Mouse (Mus musculus) heart, embryonic 15.5 days (tissue): Measurements from ENCODE around the gene Gm4131. TPM values are rescaled to one million over a fixed set of nuclear protein-coding genes. Genes with fewer than 3 reads are reported as not detected.

Experiments
- ATAC-seq: fragments of 200-750 bp; cut with Nextera tagmentation; replicated peaks from 2 replicates; pipeline ENCODE4 v1.8.0; 2017; ENCODE audit warnings: low read depth, moderate TSS enrichment; ENCODE audit not compliant: insufficient number of reproducible peaks, insufficient read depth, low FRiP score
- H3K27ac ChIP-seq: fragments of 300-500 bp; sonication (generic); 2 replicates; pipeline ENCODE4 v1.5.1; 2015; ENCODE audit warnings: mild to moderate bottlenecking, inconsistent platforms
- H3K27me3 ChIP-seq: fragments of 300-500 bp; sonication (generic); 2 replicates; pipeline ENCODE4 v1.6.1; 2015; ENCODE audit warnings: inconsistent platforms
- H3K36me3 ChIP-seq: fragments of 300-500 bp; sonication (generic); 2 replicates; pipeline ENCODE4 v1.6.1; 2015; ENCODE audit warnings: mild to moderate bottlenecking, inconsistent platforms
- H3K4me1 ChIP-seq: fragments of 300-500 bp; sonication (generic); replicated peaks from 2 replicates; pipeline ENCODE4 v1.6.1; 2015; ENCODE audit warnings: inconsistent platforms
- H3K4me2 ChIP-seq: fragments of 300-500 bp; sonication (generic); 2 replicates; pipeline ENCODE4 v1.6.1; 2015; ENCODE audit warnings: inconsistent platforms, mild to moderate bottlenecking, moderate library complexity
- H3K4me3 ChIP-seq: fragments of 300-500 bp; sonication (generic); 2 replicates; pipeline ENCODE4 v1.5.1; 2015; ENCODE audit warnings: mild to moderate bottlenecking, inconsistent platforms
- H3K9ac ChIP-seq: fragments of 300-500 bp; sonication (generic); 2 replicates; pipeline ENCODE4 v1.6.1; 2015; ENCODE audit warnings: mild to moderate bottlenecking, inconsistent platforms
- H3K9me3 ChIP-seq: fragments of 300-500 bp; sonication (generic); replicated peaks from 2 replicates; pipeline ENCODE4 v1.6.1; 2016; ENCODE audit warnings: inconsistent platforms
- WGBS: fragments of 180-500 bp; shearing (Covaris S2); methylation state at CpG from one replicate; pipeline ENCODE4 v1.1.7; 2015; ENCODE audit warnings: mixed read lengths; 5-methylcytosine and 5-hydroxymethylcytosine counted together
- polyA plus RNA-seq: library from polyadenylated mRNA; unstranded; fragments of >200 nt; fragmentation: Nextera tagmentation; extraction: Ambion mirVana; gene quantifications from 2 replicates; pipeline ENCODE4 v1.2.1, GENCODE M21; 2015

Gm4131 gene
- polyA plus RNA-seq, 1 experiment from 2014 or later = not detected

- Histone ChIP-seq H3K4me3 (no peak overlapping the region), H3K36me3 (no peaks in the 10 kb centered on the region), H3K4me2 (no peak overlapping the region), H3K4me1 (peaks cover 3% of the 10 kb centered on the region; the same call in 1 of the 2 replicates), H3K9me3 (no peaks in the 10 kb centered on the region), H3K27ac (no peak overlapping the region), H3K9ac (no peak overlapping the region), H3K27me3 (no peaks in the 10 kb centered on the region)
- no peak for ATAC-seq
- WGBS = 28% methylated on average over 4 of the region's 4 CpGs
These were observed 16.6 kb downstream of the Gm4131 start for GRCm38 (mm10) chr14:62550121-62550520.

- Histone ChIP-seq H3K4me1 (no peaks in the 10 kb centered on the region), H3K27ac (no peak overlapping the region), H3K9ac (no peak overlapping the region), H3K9me3 (no peaks in the 10 kb centered on the region), H3K4me2 (no peak overlapping the region), H3K4me3 (no peak overlapping the region), H3K27me3 (no peaks in the 10 kb centered on the region), H3K36me3 (no peaks in the 10 kb centered on the region)
- ATAC-seq = no peak
- WGBS = 54% methylated on average over 4 of the region's 4 CpGs
These were observed 20.0 kb downstream of the Gm4131 start for GRCm38 (mm10) chr14:62546746-62547145.

GRCm38 (mm10) chr14:62546296-62546695, 20.4 kb downstream of the Gm4131 start:
- 79% methylated on average over 6 of the region's 6 CpGs for WGBS
- Histone ChIP-seq H3K4me1 (no peaks in the 10 kb centered on the region), H3K27me3 (no peaks in the 10 kb centered on the region), H3K9me3 (no peaks in the 10 kb centered on the region), H3K36me3 (no peaks in the 10 kb centered on the region), H3K9ac (no peak overlapping the region), H3K27ac (no peak overlapping the region), H3K4me2 (no peak overlapping the region), H3K4me3 (no peak overlapping the region)
- ATAC-seq = no peak

- Histone ChIP-seq H3K36me3 (no peaks in the 10 kb centered on the region), H3K4me3 (no peak overlapping the region), H3K4me1 (no peaks in the 10 kb centered on the region), H3K27me3 (no peaks in the 10 kb centered on the region), H3K27ac (no peak overlapping the region), H3K9me3 (no peaks in the 10 kb centered on the region), H3K9ac (no peak overlapping the region), H3K4me2 (no peak overlapping the region)
- 81% methylated on average over 1 of the region's 1 CpGs for WGBS
- ATAC-seq = no peak
These were observed 25.0 kb downstream of the Gm4131 start for GRCm38 (mm10) chr14:62541751-62542150.

- WGBS = 75% methylated on average over 3 of the region's 3 CpGs
- no peak for ATAC-seq
These were observed 26.9 kb downstream of the Gm4131 start for GRCm38 (mm10) chr14:62539834-62540233.

GRCm38 (mm10) chr14:62536988-62537387, 29.7 kb downstream of the Gm4131 start:
- ATAC-seq = no peak
- WGBS = 53% methylated on average over 5 of the region's 5 CpGs
- Histone ChIP-seq H3K9ac (no peak overlapping the region), H3K27ac (no peak overlapping the region), H3K4me1 (no peaks in the 10 kb centered on the region), H3K4me2 (no peak overlapping the region), H3K36me3 (no peaks in the 10 kb centered on the region), H3K9me3 (no peaks in the 10 kb centered on the region), H3K27me3 (no peaks in the 10 kb centered on the region), H3K4me3 (no peak overlapping the region)

More at GRCm38 (mm10) chr14:62539834-62540233, 26.9 kb downstream of the Gm4131 start:
- Histone ChIP-seq H3K27me3 (no peaks in the 10 kb centered on the region), H3K4me1 (no peaks in the 10 kb centered on the region), H3K27ac (no peak overlapping the region), H3K9me3 (no peaks in the 10 kb centered on the region), H3K9ac (no peak overlapping the region), H3K36me3 (no peaks in the 10 kb centered on the region), H3K4me2 (no peak overlapping the region), H3K4me3 (no peak overlapping the region)

- WGBS = 44% methylated on average over 5 of the region's 5 CpGs
- H3K27me3 ChIP-seq = no peaks in the 10 kb centered on the region
- H3K27ac ChIP-seq = no peak overlapping the region
- H3K36me3 ChIP-seq = no peaks in the 10 kb centered on the region
- no peak overlapping the region for H3K4me2 ChIP-seq
- no peak overlapping the region for H3K9ac ChIP-seq
- ATAC-seq = no peak
- H3K4me3 ChIP-seq = no peak overlapping the region
- no peaks in the 10 kb centered on the region for H3K9me3 ChIP-seq
- H3K4me1 ChIP-seq = no peaks in the 10 kb centered on the region
These were observed 30.6 kb downstream of the Gm4131 start for GRCm38 (mm10) chr14:62536127-62536526.

- Histone ChIP-seq H3K4me3 (no peak overlapping the region), H3K27ac (no peak overlapping the region), H3K4me2 (no peak overlapping the region), H3K4me1 (no peaks in the 10 kb centered on the region), H3K9ac (no peak overlapping the region), H3K27me3 (no peaks in the 10 kb centered on the region), H3K9me3 (no peaks in the 10 kb centered on the region), H3K36me3 (no peaks in the 10 kb centered on the region)
- 55% methylated on average over 2 of the region's 2 CpGs for WGBS
- ATAC-seq = no peak
These were observed 35.8 kb downstream of the Gm4131 start for GRCm38 (mm10) chr14:62530951-62531350.

- Histone ChIP-seq H3K9me3 (no peaks in the 10 kb centered on the region), H3K4me3 (no peak overlapping the region), H3K9ac (no peak overlapping the region), H3K27ac (no peak overlapping the region), H3K4me2 (no peak overlapping the region), H3K36me3 (no peaks in the 10 kb centered on the region), H3K4me1 (peaks cover 7% of the 10 kb centered on the region), H3K27me3 (no peaks in the 10 kb centered on the region)
- 81% methylated on average over 1 of the region's 1 CpGs for WGBS
- no peak for ATAC-seq
These were observed 53.9 kb downstream of the Gm4131 start for GRCm38 (mm10) chr14:62512845-62513244.

- 46% methylated on average over 3 of the region's 3 CpGs for WGBS
- Histone ChIP-seq H3K9me3 (no peaks in the 10 kb centered on the region), H3K4me2 (no peak overlapping the region), H3K4me3 (no peak overlapping the region), H3K27me3 (no peaks in the 10 kb centered on the region), H3K36me3 (no peaks in the 10 kb centered on the region), H3K4me1 (peaks cover 7% of the 10 kb centered on the region), H3K9ac (no peak overlapping the region), H3K27ac (no peak overlapping the region)
- no peak for ATAC-seq
These were observed 57.4 kb downstream of the Gm4131 start for GRCm38 (mm10) chr14:62509350-62509749.

GRCm38 (mm10) chr14:62506261-62506660, 60.5 kb downstream of the Gm4131 start:
- Histone ChIP-seq H3K9me3 (no peaks in the 10 kb centered on the region), H3K4me3 (no peak overlapping the region), H3K36me3 (no peaks in the 10 kb centered on the region), H3K27me3 (no peaks in the 10 kb centered on the region), H3K27ac (no peak overlapping the region), H3K4me2 (no peak overlapping the region), H3K4me1 (peaks cover 7% of the 10 kb centered on the region), H3K9ac (no peak overlapping the region)
- ATAC-seq = no peak
- WGBS = 85% methylated on average over 3 of the region's 3 CpGs

GRCm38 (mm10) chr14:62497391-62497790, 69.3 kb downstream of the Gm4131 start:
- Histone ChIP-seq H3K9ac (no peak overlapping the region), H3K27ac (no peak overlapping the region), H3K4me2 (no peak overlapping the region), H3K9me3 (no peaks in the 10 kb centered on the region), H3K4me3 (no peak overlapping the region), H3K4me1 (no peaks in the 10 kb centered on the region), H3K36me3 (no peaks in the 10 kb centered on the region), H3K27me3 (no peaks in the 10 kb centered on the region)
- 56% methylated on average over 7 of the region's 7 CpGs for WGBS
- no peak for ATAC-seq
